Mouse (Mus musculus) ES-Bruce4 (cell line): ENCODE measurements around the gene Cbfa2t3. TPM values are rescaled to one million over a fixed set of nuclear protein-coding genes. Genes with fewer than 3 reads are reported as not detected.

Source experiments
- H3K27ac ChIP-seq: 2 replicates; pipeline ENCODE4 v1.5.1; 2012; ENCODE audit warnings: low read length, inconsistent platforms; ENCODE audit not compliant: insufficient read depth
- H3K27me3 ChIP-seq: 2 replicates; pipeline ENCODE4 v1.6.1; 2012; ENCODE audit warnings: mild to moderate bottlenecking, low read length, inconsistent platforms; ENCODE audit not compliant: control insufficient read depth, poor library complexity, insufficient read depth, severe bottlenecking
- H3K36me3 ChIP-seq: 2 replicates; pipeline ENCODE4 v1.6.1; 2012; ENCODE audit warnings: inconsistent platforms, mild to moderate bottlenecking, low read length, moderate library complexity; ENCODE audit not compliant: control insufficient read depth, poor library complexity, insufficient read depth, severe bottlenecking
- H3K4me1 ChIP-seq: one replicate; pipeline ENCODE4 v1.8.1; 2011; ENCODE audit warnings: low read length; ENCODE audit not compliant: control insufficient read depth, insufficient read depth
- H3K4me3 ChIP-seq: 2 replicates; pipeline ENCODE4 v1.5.1; 2011; ENCODE audit warnings: low read depth, mild to moderate bottlenecking, low read length
- H3K9ac ChIP-seq: 2 replicates; pipeline ENCODE4 v1.6.1; 2012; ENCODE audit warnings: low read depth, mild to moderate bottlenecking, inconsistent platforms; ENCODE audit not compliant: poor library complexity, severe bottlenecking
- H3K9me3 ChIP-seq: replicated peaks from 2 replicates; pipeline ENCODE4 v1.6.1; 2012; ENCODE audit warnings: mild to moderate bottlenecking, low read length, inconsistent platforms; ENCODE audit not compliant: control insufficient read depth, poor library complexity, insufficient read depth, severe bottlenecking
- CTCF ChIP-seq: IDR thresholded peaks from one replicate; pipeline ENCODE4 v1.8.1; 2011; ENCODE audit warnings: low read depth, low read length
- EP300 ChIP-seq: IDR thresholded peaks from 2 replicates; pipeline ENCODE4 v1.6.1; 2011; ENCODE audit warnings: low read depth, low read length; ENCODE audit not compliant: insufficient read depth
- POLR2A ChIP-seq: IDR thresholded peaks from one replicate; pipeline ENCODE4 v1.8.1; 2011; ENCODE audit warnings: low read length; ENCODE audit not compliant: insufficient read depth
- polyA plus RNA-seq: library from polyadenylated mRNA; stranded (reverse); fragments of >200 nt; gene quantifications from 2 replicates; pipeline ENCODE4 v1.2.4, GENCODE M21; 2011; ENCODE audit warnings: low read depth; ENCODE audit not compliant: missing spikeins, insufficient read depth, insufficient read length

Gene Cbfa2t3
- polyA plus RNA-seq, 1 experiment = 0.42 TPM

DNA sequence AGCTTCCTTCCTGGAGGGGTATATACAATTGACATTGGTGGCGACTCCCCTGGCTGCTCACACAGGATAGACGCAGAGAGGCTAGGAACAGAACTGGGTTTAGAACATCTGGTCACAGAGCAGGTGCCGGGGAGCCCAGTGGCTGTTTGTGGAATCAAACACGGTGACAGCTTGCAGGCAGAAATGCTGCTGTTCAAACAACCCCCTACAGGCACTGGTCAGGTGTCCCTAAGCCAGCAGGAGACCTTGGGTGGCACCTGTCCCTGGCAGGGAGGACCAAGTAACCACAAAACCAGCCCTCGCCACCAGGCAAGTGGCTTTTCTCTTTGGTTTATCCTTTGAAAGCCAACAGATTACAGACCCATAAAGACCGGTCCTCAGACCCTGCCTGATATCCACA is 27.0 kb downstream of the Cbfa2t3 start:
- no peak overlapping the region for H3K27ac ChIP-seq
- H3K9ac ChIP-seq = no peak overlapping the region
- H3K4me1 ChIP-seq = no peaks in the 10 kb centered on the region
- no peak for TF ChIP-seq EP300
- no peak for TF ChIP-seq POLR2A
- TF ChIP-seq CTCF = no peak
- no peaks in the 10 kb centered on the region for H3K27me3 ChIP-seq
- no peaks in the 10 kb centered on the region for H3K36me3 ChIP-seq
- no peaks in the 10 kb centered on the region for H3K9me3 ChIP-seq
- H3K4me3 ChIP-seq = no peak overlapping the region

DNA sequence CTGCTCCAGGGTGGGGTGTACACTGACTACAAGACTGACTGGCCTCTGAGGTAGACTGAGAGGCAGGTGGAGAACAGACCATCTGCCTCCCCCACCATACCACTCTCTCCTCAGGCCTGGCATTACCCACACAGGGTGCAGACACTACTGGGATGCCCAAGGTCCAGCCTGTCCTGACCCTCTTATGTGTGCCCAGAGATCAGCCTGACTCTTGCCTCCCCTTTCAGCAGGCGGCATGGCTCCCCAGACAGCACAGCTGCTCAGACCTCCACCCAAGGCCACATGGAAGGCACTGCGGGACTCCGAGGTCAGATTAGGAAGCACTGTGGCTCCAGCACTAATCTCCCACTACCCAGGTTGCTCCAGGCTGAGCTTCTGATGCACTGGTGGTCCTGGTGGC is 28.2 kb downstream of the Cbfa2t3 start:
- Histone ChIP-seq H3K27ac (no peak overlapping the region), H3K36me3 (no peaks in the 10 kb centered on the region), H3K4me1 (no peaks in the 10 kb centered on the region), H3K9me3 (no peaks in the 10 kb centered on the region), H3K4me3 (no peak overlapping the region), H3K9ac (no peak overlapping the region), H3K27me3 (no peaks in the 10 kb centered on the region)
- TF ChIP-seq POLR2A (no peak), CTCF (no peak), EP300 (no peak)

DNA sequence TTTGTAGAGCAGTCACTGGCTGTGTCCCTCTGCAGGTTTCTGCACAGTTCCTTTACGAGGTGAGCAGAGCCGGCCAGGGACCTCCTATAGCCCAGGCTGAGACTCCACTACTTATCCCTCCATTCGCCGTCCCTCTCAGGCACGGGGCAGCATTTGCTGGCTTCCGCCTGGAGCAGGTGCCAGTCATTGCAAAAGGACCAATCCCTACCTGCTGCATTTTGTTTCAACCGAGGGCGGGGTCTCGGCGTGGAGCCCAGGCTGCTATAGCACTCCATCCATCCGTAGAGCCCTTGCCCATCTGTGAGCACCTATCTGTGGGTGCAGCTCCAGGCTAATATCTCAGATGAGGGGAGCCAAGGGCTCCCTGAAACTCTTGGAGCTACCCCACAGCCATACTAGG is 28.9 kb downstream of the Cbfa2t3 start:
- Histone ChIP-seq H3K4me3 (no peak overlapping the region), H3K9me3 (no peaks in the 10 kb centered on the region), H3K9ac (no peak overlapping the region), H3K4me1 (no peaks in the 10 kb centered on the region), H3K27ac (no peak overlapping the region), H3K27me3 (no peaks in the 10 kb centered on the region), H3K36me3 (no peaks in the 10 kb centered on the region)
- TF ChIP-seq EP300 (no peak), CTCF (no peak), POLR2A (no peak)

DNA sequence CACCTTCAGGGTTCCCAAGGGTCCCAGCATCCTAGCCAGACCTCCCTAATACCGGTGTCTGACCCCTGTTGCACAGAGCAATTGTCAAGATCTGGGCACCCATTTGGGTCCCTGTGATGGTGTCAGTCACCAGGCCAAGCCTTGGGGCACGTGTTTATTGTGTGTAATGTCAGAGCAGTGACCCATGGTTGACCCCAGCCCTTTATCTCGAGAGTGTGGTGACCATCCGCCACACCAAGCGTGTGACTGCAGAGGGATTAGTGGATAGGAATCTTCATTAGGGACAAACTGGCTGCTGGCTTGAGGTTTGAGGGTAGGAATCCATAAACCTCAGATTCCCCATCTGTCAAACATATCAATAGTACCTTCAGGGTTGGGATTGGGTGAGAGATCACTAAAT is 29.5 kb downstream of the Cbfa2t3 start:
- H3K27me3 ChIP-seq = no peaks in the 10 kb centered on the region
- no peak overlapping the region for H3K9ac ChIP-seq
- no peaks in the 10 kb centered on the region for H3K36me3 ChIP-seq
- no peak overlapping the region for H3K27ac ChIP-seq
- TF ChIP-seq EP300 (no peak), POLR2A (no peak), CTCF (no peak)
- no peaks in the 10 kb centered on the region for H3K9me3 ChIP-seq
- H3K4me3 ChIP-seq = no peak overlapping the region
- H3K4me1 ChIP-seq = no peaks in the 10 kb centered on the region

DNA sequence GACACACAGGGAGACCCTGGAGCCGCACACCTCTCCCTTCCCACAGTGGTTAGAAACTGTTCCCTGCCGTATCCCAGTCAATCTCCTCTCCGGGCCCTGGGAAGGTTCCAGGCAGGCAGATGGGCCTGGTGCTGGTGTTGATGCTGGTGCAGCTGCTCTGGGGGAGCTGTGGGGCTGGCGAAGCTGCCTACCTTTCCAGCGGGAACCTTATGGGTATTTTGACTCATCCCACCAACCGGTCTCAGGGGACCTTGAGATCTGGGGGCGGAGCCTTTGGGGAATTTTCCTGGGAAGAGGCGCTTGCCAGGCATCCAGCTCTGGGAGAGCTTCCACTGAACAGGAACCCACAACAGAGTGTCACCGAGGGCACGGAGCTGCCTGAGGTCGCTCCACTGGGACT is 31.1 kb downstream of the Cbfa2t3 start:
- no peak overlapping the region for H3K27ac ChIP-seq
- no peak overlapping the region for H3K9ac ChIP-seq

DNA sequence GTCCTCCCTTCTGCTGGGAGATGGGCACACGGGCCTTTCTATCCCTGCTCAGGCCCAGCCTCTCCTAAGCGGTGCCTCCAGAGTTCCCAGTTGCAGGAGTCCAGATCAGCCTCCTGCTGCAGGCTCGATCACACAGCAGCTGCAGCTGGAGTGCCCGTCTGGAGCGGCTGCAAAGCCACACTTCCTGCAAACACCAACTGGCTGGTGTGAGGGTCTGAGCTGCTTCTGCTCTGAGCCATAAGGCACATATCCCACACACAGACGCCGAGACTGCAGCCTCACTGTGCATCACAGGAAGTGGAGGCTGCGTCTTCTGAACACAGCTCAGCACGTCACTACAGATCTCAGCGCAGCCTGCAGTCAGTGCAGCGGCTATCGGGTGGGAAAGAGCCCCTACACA is 32.1 kb downstream of the Cbfa2t3 start:
- H3K27me3 ChIP-seq = no peaks in the 10 kb centered on the region
- H3K4me3 ChIP-seq = no peak overlapping the region
- H3K4me1 ChIP-seq = no peaks in the 10 kb centered on the region

More for the DNA sequence above, 31.1 kb downstream of the Cbfa2t3 start:
- Histone ChIP-seq H3K36me3 (no peaks in the 10 kb centered on the region), H3K4me3 (no peak overlapping the region), H3K27me3 (no peaks in the 10 kb centered on the region), H3K4me1 (no peaks in the 10 kb centered on the region), H3K9me3 (no peaks in the 10 kb centered on the region)
- TF ChIP-seq EP300 = no peak
- TF ChIP-seq CTCF = no peak
- no peak for TF ChIP-seq POLR2A

More for the DNA sequence above, 32.1 kb downstream of the Cbfa2t3 start:
- no peaks in the 10 kb centered on the region for H3K9me3 ChIP-seq
- no peak for TF ChIP-seq EP300
- no peak for TF ChIP-seq POLR2A
- TF ChIP-seq CTCF = no peak
- H3K36me3 ChIP-seq = no peaks in the 10 kb centered on the region
- no peak overlapping the region for H3K27ac ChIP-seq
- no peak overlapping the region for H3K9ac ChIP-seq
